Mouse (Mus musculus): ENCODE measurements around the gene Cytip.

DNA sequence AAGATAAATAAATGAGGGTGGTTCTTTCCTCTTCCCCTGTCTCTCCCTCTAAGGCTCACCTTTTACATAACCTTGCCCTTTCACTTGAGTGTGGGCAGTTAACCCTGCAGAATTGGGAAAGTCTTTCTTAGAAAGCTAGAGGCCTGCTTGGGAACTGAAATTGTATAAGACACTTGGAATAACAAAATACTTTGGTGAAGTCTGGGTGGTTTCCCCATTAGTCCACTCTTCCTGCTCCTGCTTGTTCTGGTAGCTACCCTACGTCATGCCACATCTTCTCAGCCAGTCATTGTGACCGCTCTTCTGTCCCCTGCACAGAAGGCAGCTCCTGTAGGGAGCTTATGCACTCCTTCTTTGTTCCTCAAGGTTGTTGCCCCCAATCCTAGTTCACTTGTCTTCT is 26.2 kb downstream of the Cytip start:
- TF ChIP-seq CTCF (IDR thresholded peaks at IDR 0.05; ENCODE audit: extremely low read depth, insufficient read depth, insufficient read length, insufficient replicate concordance) = no peak
- TF ChIP-seq POLR2A (IDR thresholded peaks at IDR 0.05; ENCODE audit: low read depth, low read length) = no peak
